Mouse (Mus musculus) adrenal gland (tissue): ENCODE results near the gene Ankrd11.

Experiments
- intact Hi-C: fragments of 180-260 bp; cut with DNase I; formaldehyde crosslinking; loops from one replicate; pipeline ENCODE4 v1.15.1; 2025

Ankrd11 gene

DNA sequence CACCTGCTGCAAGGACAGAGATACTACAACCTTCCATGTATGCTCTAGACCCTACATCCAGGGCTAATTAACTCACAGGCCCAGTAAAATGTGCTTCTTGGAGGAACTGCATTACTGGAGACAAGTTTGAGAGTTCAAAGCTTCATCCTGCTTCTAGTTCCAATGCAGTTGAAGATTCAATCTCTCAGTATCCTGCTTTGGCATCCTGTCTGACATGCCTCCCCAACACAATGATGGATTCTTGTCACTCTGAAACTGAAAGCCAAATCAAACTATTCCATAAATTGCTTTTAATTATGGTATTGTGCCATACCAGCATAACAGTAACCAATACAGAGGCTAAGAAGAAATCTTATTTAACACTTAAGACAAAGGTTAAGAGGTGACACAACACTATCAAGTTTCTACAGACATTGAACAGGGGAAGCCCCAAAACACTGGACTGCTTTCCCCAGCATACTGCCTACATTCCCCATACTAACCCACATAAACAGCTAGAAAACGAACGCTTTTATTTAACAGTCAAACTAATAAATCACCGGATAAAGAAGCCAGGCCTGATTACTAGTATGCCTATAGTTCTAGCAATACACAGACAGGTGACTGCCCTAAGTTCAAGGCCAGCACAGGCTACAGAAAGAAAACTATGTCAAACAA is 72.0 kb downstream of the Ankrd11 start:
- intact Hi-C loops, result no loop called here

DNA sequence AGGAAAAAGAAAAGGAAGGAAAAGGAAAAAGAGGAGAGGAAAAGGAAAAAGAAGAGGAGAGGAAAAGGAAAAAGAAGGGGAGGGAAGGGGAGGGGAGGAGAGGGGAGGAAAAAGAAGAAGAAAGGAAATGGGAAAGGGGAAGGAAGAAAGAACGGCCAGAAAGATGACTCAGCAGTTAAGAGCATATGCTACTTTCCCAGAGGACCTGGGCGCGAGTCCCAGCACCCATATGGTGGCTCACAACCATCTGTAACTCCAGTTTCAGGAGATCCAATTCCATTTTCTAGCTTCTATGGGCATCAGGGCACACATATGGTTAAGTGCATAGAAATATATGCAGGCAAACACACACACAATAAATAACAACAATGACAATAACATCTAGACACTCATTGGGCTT is 73.9 kb downstream of the Ankrd11 start:
- intact Hi-C loops, result no loop called here

DNA sequence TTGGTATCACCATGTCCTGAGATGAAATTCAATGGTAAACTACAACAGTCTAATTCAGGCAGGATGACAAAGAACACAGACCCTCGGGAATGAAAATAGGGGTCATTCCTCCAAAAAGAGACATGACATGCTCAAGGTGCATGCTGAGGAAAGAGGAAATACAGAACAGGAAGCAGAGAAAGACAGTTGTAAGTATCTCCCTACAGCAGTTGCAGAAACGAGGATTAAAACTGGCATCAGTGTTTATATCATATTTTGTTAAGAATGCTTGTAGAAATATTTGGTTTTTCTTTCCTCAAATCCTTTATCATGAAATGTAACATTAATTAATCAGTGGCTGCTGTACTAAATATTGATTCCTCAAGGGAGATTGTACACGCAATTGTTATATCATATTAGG is 75.4 kb downstream of the Ankrd11 start:
- intact Hi-C loops, result no loop called here

DNA sequence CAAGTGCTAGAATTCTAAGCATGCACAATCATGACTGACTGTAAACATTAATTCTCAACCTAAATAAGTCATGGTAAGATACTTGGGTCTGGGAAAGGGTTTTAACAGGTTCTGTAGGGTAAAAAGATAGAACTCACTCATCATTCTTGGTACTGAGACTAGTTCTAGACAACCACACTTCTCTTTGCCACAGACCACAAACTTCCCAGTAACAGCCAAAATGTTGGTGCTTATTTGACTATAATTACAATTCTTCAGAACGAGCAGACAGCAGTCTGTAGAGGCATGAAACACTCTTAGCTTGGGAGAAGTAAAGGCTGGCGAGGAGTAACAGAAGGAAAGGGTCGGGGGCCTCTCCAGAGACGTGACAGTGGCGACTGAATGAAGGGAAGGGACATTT is 80.0 kb downstream of the Ankrd11 start:
- intact Hi-C loops, result no loop called here

DNA sequence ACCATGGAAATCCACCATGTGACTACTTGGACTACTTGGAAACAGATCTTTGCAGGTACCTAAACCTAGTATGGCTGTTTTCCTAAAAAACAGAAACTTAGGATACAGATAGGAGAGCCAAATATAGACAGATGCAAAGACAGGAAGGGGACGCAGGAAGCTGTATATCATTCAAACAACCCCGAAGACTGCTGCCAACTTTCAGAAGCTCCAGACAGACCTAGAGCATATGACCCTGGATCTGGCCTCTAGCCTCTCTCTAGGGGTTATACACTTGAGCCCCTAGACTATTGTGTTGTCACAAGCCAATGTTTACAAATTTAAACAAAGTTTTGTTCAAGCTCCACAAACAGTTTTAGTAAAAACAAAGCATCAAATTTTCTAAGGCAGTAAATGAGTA is 80.6 kb downstream of the Ankrd11 start:
- intact Hi-C loops, result no loop called here

DNA sequence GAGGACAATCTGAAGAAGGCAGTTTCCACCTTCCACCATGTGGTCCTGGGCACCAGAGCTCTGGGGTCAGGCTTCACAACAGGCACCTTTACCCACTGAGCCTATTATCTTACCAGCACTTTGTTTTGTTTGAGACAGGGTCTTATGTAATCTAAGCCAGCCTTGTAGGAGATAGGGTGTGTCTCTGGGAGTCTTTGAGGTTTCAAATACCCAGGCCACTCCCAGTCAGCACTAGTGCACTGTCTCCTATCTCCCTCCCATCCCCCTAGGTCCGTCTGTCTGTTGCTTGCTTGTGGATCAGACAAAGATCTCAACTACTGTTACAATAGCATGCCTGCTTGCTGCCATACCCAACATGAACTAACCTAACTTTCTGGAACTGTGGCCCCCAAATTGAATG is 81.1 kb downstream of the Ankrd11 start:
- intact Hi-C loops, result no loop called here

DNA sequence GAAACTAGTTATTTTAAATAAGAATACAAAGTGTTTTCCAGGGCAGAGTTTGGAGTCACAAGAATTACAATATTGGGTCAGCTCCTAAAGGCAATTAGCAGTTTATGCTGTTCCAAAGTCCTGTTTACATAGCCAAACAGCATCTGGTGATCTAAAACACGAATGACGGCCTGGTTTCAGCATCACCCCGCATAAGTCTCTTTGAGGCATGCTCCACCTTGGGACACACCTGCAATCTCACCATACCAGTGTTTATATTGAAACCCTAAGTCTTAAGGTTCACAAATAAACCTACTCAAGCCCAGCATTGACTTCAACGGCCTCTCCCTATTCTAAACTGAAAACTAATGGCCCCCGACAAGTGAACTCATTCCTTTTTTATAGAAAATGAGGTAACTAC is 81.8 kb downstream of the Ankrd11 start:
- intact Hi-C loops, result no loop called here

DNA sequence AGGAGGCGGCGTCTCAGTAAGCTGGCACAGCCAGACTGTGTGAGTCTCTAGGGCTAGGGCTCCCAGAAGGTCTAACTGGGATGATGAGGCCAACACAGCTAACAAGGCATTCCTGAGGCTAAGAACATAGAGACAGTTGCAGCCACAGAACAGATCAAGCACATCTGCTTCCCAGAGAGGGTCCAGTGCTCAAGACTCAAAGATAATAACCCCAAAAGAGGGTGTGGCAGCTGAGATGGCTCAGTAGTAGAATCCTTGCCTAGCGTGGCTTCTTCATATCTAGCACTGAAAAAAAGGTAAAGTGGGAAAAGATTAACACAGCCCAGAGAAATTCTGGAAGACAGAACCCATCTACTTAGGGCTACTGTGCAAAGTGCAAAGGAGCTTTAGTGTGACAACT is 86.1 kb downstream of the Ankrd11 start:
- intact Hi-C loops, result no loop called here

DNA sequence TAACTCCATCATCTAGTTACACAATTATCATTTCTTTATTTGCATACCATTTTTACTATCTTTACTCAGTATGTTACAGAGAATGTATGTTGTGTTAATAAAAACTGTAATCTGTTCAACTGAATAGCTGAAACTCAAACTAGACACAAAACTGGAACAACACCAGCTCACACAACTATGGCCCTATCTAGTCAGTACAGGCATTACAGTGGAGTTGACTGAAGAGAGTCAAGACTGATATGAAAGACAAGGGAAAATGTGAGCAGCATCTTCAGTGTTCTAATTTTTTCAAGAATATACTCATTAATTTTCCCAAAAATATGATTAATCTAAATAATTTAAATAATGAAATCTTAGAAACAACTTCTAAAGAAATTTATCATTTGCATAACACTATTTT is 86.9 kb downstream of the Ankrd11 start:
- intact Hi-C loops, result no loop called here

DNA sequence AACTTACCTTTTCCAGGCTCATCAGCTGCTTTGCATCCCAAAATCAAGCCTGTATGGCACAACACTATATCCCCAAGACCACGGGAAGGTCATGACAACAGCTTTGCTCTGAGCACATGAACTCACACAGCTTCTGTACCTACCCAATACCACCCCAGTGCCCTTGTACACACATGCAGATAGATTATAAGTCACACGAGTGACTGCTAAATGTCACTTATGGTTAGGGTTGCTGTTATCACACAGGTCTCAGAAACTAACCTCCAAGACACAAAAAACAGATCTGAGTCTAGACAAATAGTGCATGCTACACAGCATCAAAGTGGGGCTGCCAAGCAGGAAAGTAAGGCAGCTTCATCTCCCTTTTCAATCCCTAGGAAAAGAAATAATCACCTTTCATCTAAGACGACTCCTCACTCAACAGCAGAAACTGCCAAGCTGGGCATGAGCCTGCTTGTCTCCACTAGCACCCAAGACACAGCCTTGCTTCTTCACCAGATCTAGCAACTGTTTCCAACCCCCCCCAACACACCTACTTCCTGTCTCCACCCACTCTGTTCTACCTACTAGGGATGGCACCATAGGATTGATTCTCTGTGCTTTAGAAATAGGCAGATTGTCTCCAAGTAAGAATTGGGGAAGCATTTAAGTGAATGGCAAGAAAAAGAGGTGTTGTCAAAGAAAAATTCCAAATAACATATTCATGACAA is 87.8 kb downstream of the Ankrd11 start:
- intact Hi-C loops, result no loop called here

DNA sequence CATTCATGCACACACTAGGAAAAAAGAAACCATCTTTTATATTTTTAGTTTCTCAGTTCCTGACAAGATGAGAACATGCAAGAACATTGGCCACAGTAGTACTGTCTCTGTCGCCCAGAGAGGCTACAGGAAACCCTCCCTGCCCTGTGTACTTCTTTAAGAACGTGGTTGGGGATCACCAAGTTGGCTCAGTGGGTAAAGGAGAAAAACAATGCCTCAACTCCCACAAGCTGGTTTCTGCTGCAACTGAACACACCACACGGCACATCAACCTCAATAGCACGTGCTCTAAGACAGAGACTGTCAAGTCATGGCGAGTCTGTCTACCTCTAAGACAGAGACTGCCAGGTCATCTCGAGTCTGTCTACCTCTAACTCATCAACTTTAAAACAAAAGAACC is 89.0 kb downstream of the Ankrd11 start:
- intact Hi-C loops, result no loop called here

DNA sequence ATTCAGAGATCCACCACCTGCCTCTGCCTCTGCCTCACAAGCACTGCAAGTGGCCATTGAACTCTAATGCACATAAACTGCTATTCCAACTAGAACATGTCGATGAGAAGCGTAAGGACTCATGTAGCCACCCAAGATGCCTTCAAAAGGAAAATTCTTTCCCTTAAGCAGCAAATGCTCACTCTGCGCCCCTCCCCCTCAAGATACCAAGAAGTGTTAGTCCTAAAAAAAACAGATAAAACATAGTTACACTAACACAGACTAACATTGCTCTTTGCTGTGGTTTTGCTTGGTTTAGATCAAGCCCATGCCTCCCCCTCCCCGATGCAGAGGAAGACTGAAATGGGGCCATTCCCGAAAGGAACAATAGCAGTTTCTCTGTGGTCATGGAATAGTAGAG is 90.6 kb downstream of the Ankrd11 start:
- intact Hi-C loops, result no loop called here

DNA sequence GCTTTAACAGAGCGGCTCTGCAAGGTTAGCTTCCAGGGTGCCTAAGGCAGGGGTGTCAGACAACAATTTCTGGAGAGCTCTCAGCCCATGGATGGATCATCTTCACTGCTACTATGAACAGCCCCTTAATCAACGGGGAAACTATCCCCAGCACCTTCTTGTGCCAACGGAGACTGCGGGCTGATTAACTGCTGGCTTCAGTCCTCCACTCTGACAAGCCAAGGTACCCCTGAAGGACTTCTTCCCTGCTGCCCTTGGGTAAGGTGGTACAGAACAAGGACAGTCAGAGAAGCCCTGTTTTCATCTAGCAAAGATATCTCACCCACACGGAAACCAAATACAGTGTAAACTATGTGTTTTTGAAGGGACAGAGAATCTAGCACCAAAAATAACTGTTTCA is 92.4 kb downstream of the Ankrd11 start:
- intact Hi-C loops, result no loop called here

DNA sequence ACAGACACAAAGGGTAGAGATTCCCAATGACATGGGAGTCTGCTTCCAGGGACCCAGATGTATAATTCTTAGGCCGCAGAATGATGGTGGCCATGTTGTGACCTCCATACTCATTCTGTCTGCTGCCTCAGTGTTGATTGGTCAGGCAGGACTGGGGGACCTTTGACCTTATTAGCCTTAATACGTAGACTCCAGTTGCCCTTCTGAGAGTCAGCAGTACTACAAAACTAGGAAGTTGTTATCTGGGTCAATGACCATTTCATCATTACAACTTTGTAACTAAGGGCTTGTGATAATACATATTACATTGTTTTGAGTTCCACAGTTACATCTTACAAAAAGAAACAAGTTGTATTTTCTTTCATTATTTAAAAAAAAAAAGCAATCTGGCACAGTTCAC is 96.3 kb downstream of the Ankrd11 start:
- intact Hi-C loops, result no loop called here

DNA sequence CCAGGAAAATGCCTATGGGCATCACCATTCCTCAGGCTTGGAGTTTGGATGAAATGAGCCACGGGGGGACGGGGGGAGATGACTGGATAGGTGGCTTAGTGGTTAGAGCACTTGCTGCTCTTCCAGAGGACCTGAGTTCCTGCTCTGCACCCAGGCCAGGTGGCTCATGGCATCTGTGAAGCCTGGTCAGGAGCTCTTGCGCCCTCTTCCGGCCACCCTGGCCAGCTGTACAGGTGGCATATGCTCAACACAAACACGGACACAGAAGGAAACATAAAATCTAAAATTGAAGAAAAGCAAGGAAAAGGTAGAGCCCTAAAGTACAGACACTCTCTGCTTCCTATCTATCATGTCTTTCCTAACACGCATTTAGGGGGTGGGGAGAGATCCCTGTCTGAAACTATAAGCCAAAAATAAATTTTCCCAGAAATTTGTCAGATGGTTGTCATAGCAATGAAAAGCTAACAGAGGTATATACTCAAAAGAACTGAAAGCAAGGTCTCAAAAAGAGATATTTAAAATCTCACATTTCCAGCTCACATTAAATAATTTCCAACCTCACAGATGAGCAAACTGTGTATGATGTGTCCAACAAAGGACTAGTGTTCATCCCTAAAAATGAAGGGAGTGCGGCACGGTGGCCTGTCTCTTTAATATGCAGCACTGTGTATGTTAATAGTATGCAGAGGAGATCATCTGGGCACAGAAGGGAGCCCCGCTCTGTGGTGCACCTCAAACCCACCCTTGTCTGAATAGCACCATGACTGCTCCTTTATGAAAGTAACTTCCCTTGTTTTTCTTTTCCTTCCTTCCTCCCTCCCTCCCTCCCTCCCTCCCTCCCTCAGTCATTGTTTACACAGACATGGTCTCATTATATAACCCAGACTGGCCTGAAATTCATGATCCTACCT is 99.0 kb downstream of the Ankrd11 start:
- intact Hi-C loops, result loop anchor here (5.0 kb wide), 1 partner anchor 36 kb away; no protein-coding TSS in a partner anchor

DNA sequence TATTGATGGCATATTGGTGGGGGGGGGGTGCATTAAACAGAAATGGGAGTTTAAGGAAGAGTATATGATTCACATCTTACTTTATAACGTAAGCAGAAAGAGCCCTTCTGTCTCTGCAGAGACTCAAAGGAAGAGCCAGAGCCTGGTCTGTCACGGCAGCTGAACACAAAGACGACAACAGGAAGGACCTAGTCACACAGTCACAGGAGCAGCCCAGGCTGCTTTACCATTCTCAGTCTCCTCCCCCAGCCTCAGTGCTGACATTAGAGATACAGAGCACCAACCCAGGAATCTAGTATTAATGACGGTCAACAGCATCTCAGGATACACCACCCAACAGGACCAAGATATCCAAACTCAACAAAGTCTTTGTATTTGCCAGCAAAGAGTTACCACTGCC is 103.5 kb downstream of the Ankrd11 start:
- intact Hi-C loops, result no loop called here

DNA sequence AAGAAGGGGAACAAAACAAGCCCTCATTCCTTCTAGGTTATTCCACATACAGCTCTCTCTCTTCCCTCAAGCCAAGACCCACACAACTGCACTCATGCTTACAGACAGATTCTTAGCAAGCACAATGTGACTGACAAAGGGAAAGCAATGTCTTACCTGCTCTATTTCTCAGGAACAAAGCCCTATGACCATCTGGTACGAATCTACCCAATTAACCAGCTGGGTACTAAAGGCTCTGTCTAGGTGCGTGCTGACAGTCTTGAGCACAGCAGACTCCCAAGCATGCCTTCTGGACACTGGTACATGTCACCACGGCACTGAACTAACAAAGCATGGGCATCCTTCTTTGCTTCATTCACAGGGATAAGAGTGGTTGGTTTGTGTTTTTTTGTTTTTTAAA is 103.9 kb downstream of the Ankrd11 start:
- intact Hi-C loops, result no loop called here

DNA sequence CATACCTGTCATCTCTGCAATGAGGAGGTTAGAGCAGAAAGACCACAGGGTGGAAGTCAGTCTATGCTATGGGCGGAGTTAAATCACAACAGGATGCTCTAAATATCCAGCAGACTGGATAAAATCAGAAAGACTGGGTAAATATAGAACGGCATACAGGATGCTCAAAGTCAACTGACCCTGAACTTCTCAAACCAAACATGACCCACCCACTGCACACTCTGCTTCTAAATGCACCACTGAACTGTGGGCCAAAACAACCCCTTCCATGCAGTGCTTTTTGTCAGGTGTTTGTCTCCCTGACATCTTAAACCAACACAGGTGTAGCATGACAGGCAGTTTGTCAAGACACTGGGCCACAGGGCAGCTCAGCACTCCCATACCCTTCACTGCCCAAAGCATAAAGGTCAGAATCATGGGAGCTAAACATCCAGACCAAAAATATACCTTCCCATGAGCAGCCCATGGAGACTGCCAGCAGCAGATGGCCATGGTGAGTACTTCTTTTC is 104.5 kb downstream of the Ankrd11 start:
- intact Hi-C loops, result no loop called here

DNA sequence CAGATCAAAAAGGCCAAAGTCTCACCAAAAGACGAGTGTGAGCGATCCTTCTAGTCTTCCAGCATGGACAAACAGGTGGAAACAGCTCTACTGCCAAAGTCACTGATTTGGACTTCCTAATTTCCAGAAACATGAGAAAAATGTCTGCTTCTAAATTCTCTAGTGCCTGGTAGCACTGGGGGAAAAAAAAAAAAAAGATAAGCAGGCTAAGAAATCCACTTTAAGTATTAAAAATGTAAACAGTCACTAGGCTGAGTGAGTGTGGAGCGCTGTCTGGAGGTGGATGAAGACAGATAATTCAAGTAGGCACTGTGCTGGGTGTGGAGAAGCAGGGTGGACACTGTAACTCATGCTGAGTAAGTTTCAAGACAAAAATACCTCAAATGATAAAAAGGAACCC is 106.2 kb downstream of the Ankrd11 start:
- intact Hi-C loops, result no loop called here

DNA sequence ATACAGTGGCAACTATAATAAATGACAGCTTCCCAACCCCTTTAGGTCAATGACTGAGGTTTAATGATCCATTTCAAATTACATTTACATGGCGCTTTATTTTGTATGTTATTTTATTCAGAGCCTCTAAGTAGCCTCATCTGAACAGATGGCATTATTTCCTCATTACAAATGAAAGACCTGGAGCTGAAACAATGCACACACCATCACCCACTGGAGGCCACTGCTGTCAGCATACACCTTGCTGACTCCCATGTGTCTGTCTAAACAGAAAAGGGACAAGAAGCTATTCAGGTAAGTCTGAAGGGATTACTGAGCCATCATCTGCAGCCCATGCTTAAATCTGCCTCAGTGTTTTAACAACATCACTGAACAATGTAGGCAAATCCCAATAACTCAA is 107.0 kb downstream of the Ankrd11 start:
- intact Hi-C loops, result no loop called here

DNA sequence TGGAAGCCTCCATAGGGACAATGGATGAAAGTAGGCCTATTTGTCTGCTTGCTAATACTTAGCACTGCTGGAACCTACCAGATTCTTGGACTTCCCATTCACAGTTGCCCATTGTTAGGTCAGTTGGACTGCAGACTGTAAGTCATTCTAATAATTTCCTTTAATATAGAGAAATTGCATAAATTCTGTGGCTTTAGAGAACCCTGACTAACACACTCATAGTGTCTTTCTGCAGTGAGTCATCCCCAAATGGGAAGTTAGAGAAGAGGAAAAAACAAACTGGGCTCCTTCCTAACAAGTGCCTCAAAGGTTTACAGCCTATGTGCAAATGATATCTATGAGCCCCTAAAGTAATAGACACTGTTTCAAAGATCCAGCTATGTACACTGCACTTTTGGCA is 108.1 kb downstream of the Ankrd11 start:
- intact Hi-C loops, result no loop called here

DNA sequence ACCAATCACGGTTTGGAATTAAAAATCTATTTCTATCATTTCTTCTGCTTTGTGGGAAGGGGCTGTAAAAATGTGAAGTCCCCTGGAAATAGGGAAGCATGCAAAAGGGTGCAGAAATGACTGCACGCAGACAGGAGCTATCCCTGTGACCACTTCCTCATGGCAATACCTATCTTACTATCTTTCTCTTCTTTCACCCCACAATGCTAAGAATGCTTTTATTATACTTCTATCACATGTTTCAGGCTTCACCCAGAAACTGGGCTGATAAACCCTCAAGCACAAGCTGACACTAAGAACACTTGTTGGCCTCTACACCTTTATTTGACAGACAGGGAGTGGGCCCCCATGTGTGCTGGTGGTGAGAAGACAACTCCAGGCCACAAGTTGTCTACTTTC is 109.5 kb downstream of the Ankrd11 start:
- intact Hi-C loops, result no loop called here
